Mouse (Mus musculus): ENCODE measurements around the gene Zfp955a.
"Not testable (repeated sequence)": the region's sequence is repeated elsewhere in the genome, so short reads cannot be mapped to it uniquely, and the experiment has no call there.

The Zfp955a gene

GRCm38 (mm10) chr17:33254530-33255318 is at the start of gene Zfp955a:
Gene Zfp955a (minus strand): TSS chr17:33255145.
- in situ Hi-C loops (cut with MboI, MseI): not testable (repeated sequence)

GRCm38 (mm10) chr17:33289876-33290149 is 34.9 kb upstream of the Zfp955a start:
- in situ Hi-C loops (cut with MboI, MseI): not testable (repeated sequence)

GRCm38 (mm10) chr17:33289039-33289875 is 34.3 kb upstream of the Zfp955a start, which contains the start of gene Zfp955b:
Gene Zfp955b (plus strand): TSS chr17:33289544.
- in situ Hi-C loops (cut with MboI, MseI): not testable (repeated sequence)

- in situ Hi-C loops (cut with MboI, MseI): no loop called here
These were observed 14.0 kb upstream of the Zfp955a start for GRCm38 (mm10) chr17:33268907-33269306.

- in situ Hi-C loops (cut with MboI, MseI): no loop called here
These were observed 9.4 kb upstream of the Zfp955a start, which contains the start of gene Olfr63 for GRCm38 (mm10) chr17:33264376-33264775. Gene Olfr63 (plus strand): TSS chr17:33264676.

GRCm38 (mm10) chr17:33255319-33255657 is 343 bp upstream of the Zfp955a start:
- in situ Hi-C loops (cut with MboI, MseI): not testable (repeated sequence)

GRCm38 (mm10) chr17:33236646-33237045 is 18.3 kb downstream of the Zfp955a start:
- in situ Hi-C loops (cut with MboI, MseI): not testable (repeated sequence)

GRCm38 (mm10) chr17:33221590-33221989 is 33.4 kb downstream of the Zfp955a start, which contains the start of gene Olfr1564:
Gene Olfr1564 (minus strand): TSS chr17:33221690.
- in situ Hi-C loops (cut with MboI, MseI): no loop called here

GRCm38 (mm10) chr17:33191002-33191401 is 63.9 kb downstream of the Zfp955a start, which contains the start of gene Olfr239:
Gene Olfr239 (plus strand): TSS chr17:33191302.
- in situ Hi-C loops (cut with MboI, MseI): not testable (repeated sequence)

All from regulatory T cell (primary cell).